Mouse (Mus musculus) forebrain, embryonic 15.5 days (tissue): ENCODE data around the gene Apobr. TPM values are rescaled to one million over a fixed set of nuclear protein-coding genes. Genes with fewer than 3 reads are reported as not detected.

Experiments used
- ATAC-seq: fragments of 200-750 bp; cut with Nextera tagmentation; replicated peaks from 2 replicates; pipeline ENCODE4 v1.8.0; 2017; ENCODE audit warnings: mild to moderate bottlenecking, moderate TSS enrichment, moderate library complexity
- H3K27ac ChIP-seq: fragments of 300-500 bp; sonication (generic); replicated peaks from 2 replicates; pipeline ENCODE4 v1.5.1; 2015; ENCODE audit warnings: mild to moderate bottlenecking, inconsistent platforms
- H3K27me3 ChIP-seq: fragments of 300-500 bp; sonication (generic); 2 replicates; pipeline ENCODE4 v1.6.1; 2015; ENCODE audit warnings: inconsistent platforms
- H3K36me3 ChIP-seq: fragments of 300-500 bp; sonication (generic); 2 replicates; pipeline ENCODE4 v1.6.1; 2015; ENCODE audit warnings: mild to moderate bottlenecking, inconsistent platforms
- H3K4me1 ChIP-seq: fragments of 300-500 bp; sonication (generic); 2 replicates; pipeline ENCODE4 v1.6.1; 2015; ENCODE audit warnings: inconsistent platforms
- H3K4me2 ChIP-seq: fragments of 300-500 bp; sonication (generic); replicated peaks from 2 replicates; pipeline ENCODE4 v1.6.1; 2015; ENCODE audit warnings: mild to moderate bottlenecking, inconsistent platforms
- H3K4me3 ChIP-seq: fragments of 300-500 bp; sonication (generic); 2 replicates; pipeline ENCODE4 v1.5.1; 2015; ENCODE audit warnings: mild to moderate bottlenecking, inconsistent platforms
- H3K9ac ChIP-seq: fragments of 300-500 bp; sonication (generic); replicated peaks from 2 replicates; pipeline ENCODE4 v1.6.1; 2015; ENCODE audit warnings: mild to moderate bottlenecking, inconsistent platforms
- H3K9me3 ChIP-seq: fragments of 300-500 bp; sonication (generic); 2 replicates; pipeline ENCODE4 v1.6.1; 2016; ENCODE audit warnings: inconsistent platforms
- WGBS: fragments of 180-500 bp; shearing (Covaris S2); methylation state at CpG from one replicate; pipeline ENCODE4 v1.1.7; 2015; ENCODE audit warnings: mixed read lengths; 5-methylcytosine and 5-hydroxymethylcytosine counted together
- polyA plus RNA-seq: library from polyadenylated mRNA; unstranded; fragments of >200 nt; fragmentation: Nextera tagmentation; extraction: Ambion mirVana; gene quantifications from 2 replicates; pipeline ENCODE4 v1.2.1, GENCODE M21; 2015

Gene Apobr
- polyA plus RNA-seq, 1 experiment from 2014 or later = 0.25 TPM

DNA sequence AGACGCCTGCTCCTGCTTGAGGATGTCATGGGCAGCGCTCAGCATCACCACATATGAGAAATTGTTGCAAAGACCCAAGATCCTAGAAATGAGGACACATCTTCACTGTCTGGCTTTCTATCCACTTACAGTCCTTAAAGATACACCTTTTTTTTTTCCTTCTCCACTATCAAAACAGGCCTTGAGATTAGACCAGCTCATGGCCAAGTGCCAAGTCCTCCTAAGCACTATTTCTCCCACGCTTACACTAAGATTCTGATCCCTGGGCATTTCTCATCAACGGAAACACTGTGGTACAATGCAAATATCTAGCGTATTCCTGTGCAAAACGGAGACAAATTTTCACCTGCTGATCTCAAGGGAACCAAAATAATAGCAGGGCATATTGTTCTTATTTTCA, 3.1 kb upstream of the Apobr start:
- peaks cover 20% of the 10 kb centered on the region for H3K4me1 ChIP-seq
- no peak overlapping the region for H3K27ac ChIP-seq
- 0 out of 2 replicates have a peak, but pooled peaks cover 2% of the 10 kb centered on the region for H3K27me3 ChIP-seq
- H3K9ac ChIP-seq = no peak overlapping the region
- 85% methylated on average over 6 of the region's 6 CpGs for whole genome bisulfite sequencing
- no peak for ATAC-seq
- H3K9me3 ChIP-seq = no peaks in the 10 kb centered on the region
- no peak overlapping the region for H3K4me2 ChIP-seq
- H3K4me3 ChIP-seq = no peak overlapping the region
- peaks cover 11% of the 10 kb centered on the region; the same call in 1 of the 2 replicates for H3K36me3 ChIP-seq

DNA sequence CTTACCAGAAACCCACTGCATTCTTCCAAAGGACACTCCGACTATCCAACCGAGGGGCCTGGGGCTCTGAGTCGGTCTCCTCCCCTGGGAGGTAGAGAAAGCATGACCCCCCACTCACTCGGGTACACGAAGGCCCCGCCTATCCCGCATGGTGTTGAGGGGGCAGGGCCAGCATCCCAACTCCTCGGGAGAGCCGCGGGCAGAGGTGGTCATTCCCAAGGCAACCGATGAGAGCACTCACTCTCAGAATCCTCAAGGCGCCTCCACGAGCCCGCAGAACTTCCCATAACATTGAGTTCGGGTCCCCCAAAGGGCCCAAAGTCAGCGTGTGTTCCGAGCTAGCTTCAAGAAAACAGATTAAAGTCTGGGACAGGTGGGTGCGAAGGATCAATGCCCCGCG, 2.0 kb upstream of the Apobr start:
- Histone ChIP-seq H3K36me3 (peaks cover 6% of the 10 kb centered on the region; the same call in 1 of the 2 replicates), H3K4me1 (peaks cover 20% of the 10 kb centered on the region), H3K9me3 (no peaks in the 10 kb centered on the region), H3K27me3 (0 out of 2 replicates have a peak, but pooled peaks cover 2% of the 10 kb centered on the region), H3K4me3 (peak overlapping the region; percentile 67), H3K9ac (peak overlapping the region; percentile 54), H3K4me2 (peak overlapping the region; percentile 84), H3K27ac (peak overlapping the region; percentile 94)
- peak; percentile 74 for ATAC-seq
- 1% methylated on average over 20 of the region's 20 CpGs for WGBS

- Histone ChIP-seq H3K36me3 (peaks cover 5% of the 10 kb centered on the region; the same call in 1 of the 2 replicates), H3K4me3 (peak overlapping the region; percentile 67), H3K4me1 (peaks cover 20% of the 10 kb centered on the region), H3K27ac (peak overlapping the region; percentile 94), H3K9ac (peak overlapping the region; percentile 54), H3K27me3 (0 out of 2 replicates have a peak, but pooled peaks cover 2% of the 10 kb centered on the region), H3K4me2 (peak overlapping the region; percentile 84), H3K9me3 (no peaks in the 10 kb centered on the region)
- under 1% methylated on average over 22 of the region's 22 CpGs for WGBS
- ATAC-seq = peak; percentile 89
Measured at GRCm38 (mm10) chr7:126583251-126583709, 1.5 kb upstream of the Apobr start.

DNA sequence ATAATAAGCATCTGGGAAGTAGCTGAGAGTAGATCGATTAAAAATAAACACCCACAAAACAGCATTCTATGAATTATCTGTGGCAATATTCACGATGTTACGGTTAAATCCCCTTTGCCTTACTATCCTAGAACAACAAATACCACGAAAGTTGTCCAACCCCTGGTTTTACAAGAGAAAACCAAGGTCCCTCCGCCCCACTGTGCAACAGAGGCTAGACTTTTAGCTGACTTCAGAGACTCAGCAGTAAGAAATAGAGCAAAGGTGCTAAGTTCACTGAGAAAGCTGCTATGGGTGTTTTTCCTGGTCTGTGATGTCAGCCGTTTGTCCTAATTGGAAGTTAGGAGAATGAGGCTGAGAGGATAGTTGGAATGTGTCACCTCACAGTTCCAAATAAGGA, 981 bp upstream of the Apobr start:
- peak overlapping the region; percentile 67 for H3K4me3 ChIP-seq
- 0 out of 2 replicates have a peak, but pooled peaks cover 2% of the 10 kb centered on the region for H3K27me3 ChIP-seq
- H3K9ac ChIP-seq = peak overlapping the region; percentile 54; the same call in 1 of the 2 replicates
- ATAC-seq = no peak
- H3K27ac ChIP-seq = peak overlapping the region; percentile 94
- H3K36me3 ChIP-seq = peaks cover 2% of the 10 kb centered on the region; the same call in 1 of the 2 replicates
- H3K4me2 ChIP-seq = peak overlapping the region; percentile 84
- 59% methylated on average over 6 of the region's 6 CpGs for WGBS
- no peaks in the 10 kb centered on the region for H3K9me3 ChIP-seq
- H3K4me1 ChIP-seq = peaks cover 20% of the 10 kb centered on the region

DNA sequence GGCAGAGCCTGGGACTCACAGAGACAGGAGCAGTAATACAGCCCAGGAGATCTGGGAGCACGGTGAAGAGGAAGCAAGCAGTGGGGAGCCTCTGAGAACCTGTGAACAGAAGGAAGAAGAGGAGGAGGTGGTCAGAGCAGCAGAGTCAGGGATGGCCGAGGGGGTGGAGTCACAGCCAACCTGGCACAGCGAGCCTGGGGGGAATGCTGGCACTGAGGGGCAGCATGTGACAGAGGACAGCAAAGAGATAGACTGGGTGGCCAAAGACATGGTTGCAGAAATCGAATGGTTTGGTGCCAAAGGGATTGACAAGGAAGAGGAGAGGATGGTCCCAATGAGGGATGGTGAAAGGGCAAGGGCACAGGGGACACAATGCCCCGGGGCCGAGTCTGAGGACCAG, 975 bp downstream of the Apobr start, which contains the start of gene Cln3:
Gene Cln3, minus strand, starts transcription at position 101 of the 400 bp plus-strand sequence.
- Histone ChIP-seq H3K4me1 (peaks cover 20% of the 10 kb centered on the region), H3K9me3 (no peaks in the 10 kb centered on the region), H3K27me3 (0 out of 2 replicates have a peak, but pooled peaks cover 2% of the 10 kb centered on the region), H3K36me3 (no peaks in the 10 kb centered on the region), H3K4me2 (no peak within 1 kb of the TSS), H3K4me3 (no peak within 1 kb of the TSS), H3K27ac (no peak within 1 kb of the TSS), H3K9ac (no peak within 1 kb of the TSS)
- no peak for ATAC-seq
- 76% methylated on average over 6 of the region's 6 CpGs for whole genome bisulfite sequencing

DNA sequence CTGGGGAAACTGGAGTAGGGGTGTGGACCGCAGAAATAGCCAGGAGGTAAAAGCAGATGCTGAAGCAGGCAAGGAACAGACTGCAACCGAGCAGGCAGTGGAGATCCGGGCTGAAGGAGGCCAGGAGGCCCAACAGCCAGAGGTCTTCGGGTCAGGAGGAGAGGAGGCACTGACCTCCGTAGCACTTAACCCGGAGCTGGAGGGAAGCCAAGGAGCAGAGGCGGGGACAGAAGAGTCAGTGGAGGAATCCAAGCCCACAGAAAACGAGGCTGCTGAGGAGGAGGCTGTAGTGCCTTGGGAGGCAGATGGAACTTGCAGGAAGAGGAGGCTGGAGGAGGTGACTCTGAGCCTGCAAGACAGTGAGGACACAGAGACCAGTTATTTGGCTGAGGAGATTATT, 2.1 kb downstream of the Apobr start:
- no peak overlapping the region for H3K4me3 ChIP-seq
- H3K4me2 ChIP-seq = no peak overlapping the region
- H3K36me3 ChIP-seq = no peaks in the 10 kb centered on the region
- no peak overlapping the region for H3K9ac ChIP-seq
- ATAC-seq = no peak
- 74% methylated on average over 8 of the region's 8 CpGs for WGBS
- H3K4me1 ChIP-seq = peaks cover 15% of the 10 kb centered on the region
- H3K9me3 ChIP-seq = no peaks in the 10 kb centered on the region
- 0 out of 2 replicates have a peak, but pooled peaks cover 2% of the 10 kb centered on the region for H3K27me3 ChIP-seq
- H3K27ac ChIP-seq = no peak overlapping the region

DNA sequence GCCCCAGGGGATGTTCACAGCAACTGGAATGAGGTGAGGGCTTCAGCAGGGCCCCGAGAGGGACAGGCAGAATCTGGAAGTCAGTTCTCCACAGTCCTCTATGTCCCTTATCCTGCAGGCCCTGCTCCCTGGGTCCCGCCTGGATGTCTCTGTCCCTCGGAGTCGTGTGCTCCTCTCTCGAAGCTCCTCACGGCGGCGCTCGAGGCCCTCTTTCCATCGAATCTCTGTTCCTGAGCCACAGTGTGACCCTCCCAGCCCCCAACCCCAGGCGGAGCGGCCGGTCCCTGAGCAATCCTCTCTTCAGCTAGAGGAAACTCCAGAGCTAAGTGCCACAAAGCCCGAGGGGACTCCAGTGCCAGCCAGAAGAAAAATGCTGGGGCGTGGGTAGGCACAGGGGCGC, 3.0 kb downstream of the Apobr start:
- no peaks in the 10 kb centered on the region for H3K9me3 ChIP-seq
- 8% methylated on average over 16 of the region's 16 CpGs for WGBS
- H3K27me3 ChIP-seq = 0 out of 2 replicates have a peak, but pooled peaks cover 2% of the 10 kb centered on the region
- ATAC-seq = no peak
- H3K27ac ChIP-seq = no peak overlapping the region
- H3K9ac ChIP-seq = peak overlapping the region; percentile 17; the same call in 1 of the 2 replicates
- H3K4me3 ChIP-seq = no peak overlapping the region
- H3K4me2 ChIP-seq = 0 out of 2 replicates have a peak overlapping the region, but pooled peaks have one; percentile 14
- peaks cover 6% of the 10 kb centered on the region for H3K4me1 ChIP-seq
- H3K36me3 ChIP-seq = no peaks in the 10 kb centered on the region

DNA sequence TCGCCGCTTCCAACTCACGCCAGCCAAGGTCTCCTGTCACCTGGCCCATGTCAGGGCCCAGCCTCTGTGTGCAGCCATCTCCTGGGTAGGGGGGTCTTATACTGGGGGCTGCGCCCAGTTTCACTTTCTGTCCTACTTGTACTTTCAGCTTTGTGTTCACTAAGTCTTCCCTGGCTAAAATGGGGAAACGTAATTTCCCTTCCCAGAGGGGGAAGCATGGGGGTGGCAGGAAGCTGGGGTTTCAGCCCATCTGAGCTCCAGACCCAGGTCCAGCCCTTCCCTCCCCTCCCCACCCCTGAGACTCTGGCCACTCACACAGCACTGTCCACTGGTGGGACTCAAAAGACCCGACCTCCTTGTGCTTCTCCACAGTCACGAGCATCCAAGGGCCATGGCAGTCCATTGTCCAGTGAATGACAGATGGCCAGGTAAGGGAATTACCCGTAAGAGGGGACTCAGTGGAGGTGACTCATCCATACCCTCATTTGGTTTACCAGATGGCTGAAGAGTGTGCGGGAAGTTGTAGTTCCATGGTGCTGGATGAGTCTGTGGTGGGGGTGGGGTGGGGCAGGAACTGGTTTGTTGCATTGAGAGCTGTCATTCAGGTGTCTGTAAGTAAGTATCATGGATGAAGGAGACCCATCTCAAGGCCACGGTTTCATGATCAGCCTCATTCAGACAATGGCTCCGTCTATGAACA, 10.3 kb downstream of the Apobr start, which contains the start of gene Il27:
Gene Il27, minus strand, starts transcription at position 80 of the 700 bp plus-strand sequence.
- no peak for ATAC-seq
- no peak within 1 kb of the TSS for H3K4me3 ChIP-seq
- H3K27ac ChIP-seq = no peak within 1 kb of the TSS
- no peak within 1 kb of the TSS for H3K4me2 ChIP-seq
- H3K27me3 ChIP-seq = no peaks in the 10 kb centered on the region
- H3K9ac ChIP-seq = no peak within 1 kb of the TSS
- no peaks in the 10 kb centered on the region for H3K9me3 ChIP-seq
- WGBS = 85% methylated on average over 11 of the region's 11 CpGs
- no peaks in the 10 kb centered on the region for H3K36me3 ChIP-seq
- H3K4me1 ChIP-seq = no peaks in the 10 kb centered on the region

DNA sequence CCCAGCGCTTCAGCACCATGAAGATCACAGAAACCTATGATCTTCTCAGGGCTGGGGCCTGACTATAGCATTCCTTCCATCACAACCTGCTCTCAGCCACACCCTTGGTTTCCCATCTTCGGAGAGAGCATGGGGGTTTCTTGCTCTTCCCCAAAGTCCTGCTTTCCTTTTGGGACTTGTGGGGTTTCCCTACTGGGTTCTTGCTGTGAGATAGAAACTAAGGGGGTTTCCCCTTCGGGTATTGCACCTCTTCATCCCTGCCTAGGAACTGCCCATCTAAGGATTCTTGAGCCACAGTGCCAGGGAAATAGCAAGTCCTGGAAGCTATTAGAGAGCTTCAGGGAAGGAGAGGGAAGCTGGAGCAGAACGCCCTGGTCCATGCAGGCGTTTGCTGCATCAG, 11.1 kb downstream of the Apobr start:
- Histone ChIP-seq H3K27me3 (no peaks in the 10 kb centered on the region), H3K4me1 (no peaks in the 10 kb centered on the region), H3K9ac (no peak overlapping the region), H3K4me3 (no peak overlapping the region), H3K4me2 (no peak overlapping the region), H3K36me3 (no peaks in the 10 kb centered on the region), H3K27ac (no peak overlapping the region), H3K9me3 (no peaks in the 10 kb centered on the region)
- WGBS = 81% methylated on average over 5 of the region's 5 CpGs
- ATAC-seq = no peak

- Histone ChIP-seq H3K9me3 (no peaks in the 10 kb centered on the region), H3K4me3 (no peak overlapping the region), H3K27ac (no peak overlapping the region), H3K4me2 (no peak overlapping the region), H3K4me1 (no peaks in the 10 kb centered on the region), H3K36me3 (no peaks in the 10 kb centered on the region), H3K27me3 (no peaks in the 10 kb centered on the region), H3K9ac (no peak overlapping the region)
- no peak for ATAC-seq
- whole genome bisulfite sequencing = 73% methylated on average over 6 of the region's 6 CpGs
Measured at GRCm38 (mm10) chr7:126596414-126596813, 11.7 kb downstream of the Apobr start.

GRCm38 (mm10) chr7:126598919-126599318, 14.2 kb downstream of the Apobr start:
- WGBS = 81% methylated on average over 6 of the region's 6 CpGs
- ATAC-seq = no peak
- no peak overlapping the region for H3K9ac ChIP-seq

GRCm38 (mm10) chr7:126601896-126602295, 17.2 kb downstream of the Apobr start:
- Histone ChIP-seq H3K27ac (no peak overlapping the region), H3K4me2 (no peak overlapping the region), H3K4me1 (no peaks in the 10 kb centered on the region), H3K36me3 (no peaks in the 10 kb centered on the region), H3K9ac (no peak overlapping the region), H3K9me3 (no peaks in the 10 kb centered on the region), H3K27me3 (no peaks in the 10 kb centered on the region), H3K4me3 (no peak overlapping the region)
- ATAC-seq = no peak
- WGBS = 55% methylated on average over 4 of the region's 5 CpGs

More at GRCm38 (mm10) chr7:126598919-126599318, 14.2 kb downstream of the Apobr start:
- no peaks in the 10 kb centered on the region for H3K36me3 ChIP-seq
- H3K4me1 ChIP-seq = no peaks in the 10 kb centered on the region
- no peak overlapping the region for H3K27ac ChIP-seq
- H3K9me3 ChIP-seq = no peaks in the 10 kb centered on the region
- H3K4me2 ChIP-seq = no peak overlapping the region
- no peak overlapping the region for H3K4me3 ChIP-seq
- H3K27me3 ChIP-seq = no peaks in the 10 kb centered on the region
